Mouse (Mus musculus) 416B (cell line): ENCODE data around the gene Plce1.

ENCODE experiments used
- DNase-seq: peaks from one replicate; pipeline ENCODE4 v3.0.0; 2011; ENCODE audit warnings: low read depth

Gene Plce1

DNA sequence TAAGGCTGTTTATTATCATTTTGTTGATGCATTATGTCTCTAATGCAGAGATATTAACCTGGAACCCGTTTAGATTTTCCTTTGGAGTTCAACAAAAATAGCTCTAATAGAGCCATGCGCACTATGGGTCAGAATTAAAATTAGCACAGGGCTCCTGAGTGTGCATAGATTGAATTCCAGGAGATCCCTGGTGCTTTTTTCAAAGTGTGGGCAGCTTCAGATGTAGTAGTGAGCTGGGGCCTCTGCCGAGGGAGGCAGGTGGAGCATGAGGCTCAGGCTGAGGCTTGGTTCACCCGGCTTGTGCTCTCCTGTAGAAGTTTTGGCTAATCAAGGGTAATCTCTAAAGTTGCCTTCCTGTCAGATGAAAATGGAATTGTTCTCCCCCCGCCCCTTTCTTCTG, 17.3 kb downstream of the Plce1 start:
- DNase-seq, result no peak

DNA sequence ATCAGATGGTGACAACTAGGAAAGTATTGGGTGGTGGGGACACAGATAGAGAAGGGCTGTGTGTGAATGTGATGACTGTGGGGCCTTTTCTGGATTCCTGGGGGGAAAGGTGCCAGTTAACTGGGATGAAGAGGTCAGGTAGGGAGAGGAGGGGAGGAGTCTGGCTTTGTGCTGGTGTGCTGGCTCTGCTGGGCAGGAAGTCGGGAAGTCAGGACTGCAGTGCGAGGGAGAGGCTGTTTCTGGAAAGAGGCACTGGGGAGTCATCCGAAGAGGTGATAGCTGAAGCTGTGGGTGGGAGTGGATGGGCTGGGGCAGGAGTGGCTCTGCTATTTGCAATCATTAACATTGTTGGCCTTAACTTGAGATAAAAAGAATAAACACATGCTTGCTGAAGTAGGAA, 23.7 kb downstream of the Plce1 start:
- DNase-seq, result no peak

DNA sequence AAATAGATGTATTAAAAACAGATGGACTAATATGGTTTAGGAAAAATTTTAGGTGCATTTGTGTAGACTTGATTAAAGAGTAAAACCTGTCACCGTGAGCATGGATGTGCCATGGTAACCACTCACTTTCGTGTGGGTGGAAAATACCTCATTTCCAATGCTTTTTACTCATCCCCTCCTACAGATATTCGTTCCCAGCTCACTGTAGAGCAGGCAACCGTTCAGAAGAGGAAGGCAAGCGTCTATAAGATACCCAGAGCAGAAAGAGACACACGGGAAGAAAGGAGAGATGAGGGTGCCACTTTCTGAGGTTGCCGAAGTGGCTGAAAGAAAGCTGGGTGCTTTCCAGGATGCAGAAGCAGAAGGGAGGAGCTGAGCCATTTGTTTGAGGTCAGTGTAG, 25.2 kb downstream of the Plce1 start:
- no peak for DNase-seq

DNA sequence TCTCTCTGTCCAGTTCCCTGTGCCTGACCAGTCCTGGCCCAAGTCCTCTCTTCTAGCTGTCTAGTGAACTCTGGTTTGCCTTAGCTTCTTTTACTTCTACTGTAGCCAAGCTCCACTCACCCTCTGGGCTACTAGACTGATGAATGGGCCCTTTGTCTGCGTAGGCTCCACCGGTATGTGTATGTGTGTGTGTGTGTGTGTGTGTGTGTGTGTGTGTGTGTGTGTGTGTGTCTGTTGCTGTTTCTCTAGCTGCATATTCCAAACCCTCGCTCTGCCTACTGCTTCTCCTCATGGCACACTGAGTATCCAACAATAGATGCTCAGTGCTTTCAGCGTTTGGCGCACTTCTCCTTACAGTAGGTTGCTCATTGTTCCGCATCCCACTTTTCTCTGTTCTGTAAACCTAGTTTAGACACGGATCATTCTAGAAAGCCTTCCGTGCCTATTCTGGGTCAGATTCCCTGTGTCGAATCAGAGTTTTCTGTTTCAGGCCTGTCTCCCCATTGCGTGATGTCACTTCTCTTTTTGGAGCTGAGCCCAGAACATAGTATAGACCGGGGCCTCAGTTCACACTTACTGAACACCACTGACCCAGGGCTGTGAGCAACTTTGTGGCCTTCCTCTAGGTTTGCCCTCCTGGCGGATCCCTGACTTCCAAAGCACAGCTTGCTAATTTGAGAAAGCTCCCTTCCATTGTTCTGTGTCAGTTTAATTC, 26.5 kb downstream of the Plce1 start:
- no peak for DNase-seq

DNA sequence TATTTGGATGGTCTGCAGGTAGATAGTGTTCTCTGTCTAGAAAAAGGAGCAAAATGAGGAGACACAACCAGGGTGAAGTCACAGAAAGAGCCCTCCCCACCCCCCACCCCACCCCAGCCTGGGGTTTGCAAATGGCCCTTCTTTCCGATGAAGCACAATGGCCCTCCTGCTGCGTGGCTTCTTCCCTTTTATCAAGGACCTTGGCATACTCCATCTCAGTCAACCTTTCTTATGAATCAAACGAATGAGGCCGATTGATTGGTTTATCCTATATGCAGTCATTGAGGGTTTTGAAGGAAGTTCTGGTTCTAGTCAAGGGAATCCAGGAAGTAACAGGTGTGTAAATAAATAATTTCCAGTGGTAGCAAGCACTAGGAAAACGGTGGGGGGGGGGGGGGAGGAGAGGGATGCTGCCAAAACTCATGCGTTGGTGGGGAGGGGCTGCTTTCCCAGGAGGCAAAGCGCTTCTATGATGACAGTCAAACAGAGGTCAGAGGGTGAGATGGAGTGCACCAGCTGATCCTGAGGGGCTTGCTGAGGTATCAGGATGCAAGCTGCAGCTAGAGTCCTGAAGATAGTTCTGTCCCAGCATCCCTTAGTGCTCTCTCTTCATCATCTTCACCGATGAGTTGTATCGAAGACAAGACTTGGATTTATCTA, 27.2 kb downstream of the Plce1 start:
- no peak for DNase-seq

DNA sequence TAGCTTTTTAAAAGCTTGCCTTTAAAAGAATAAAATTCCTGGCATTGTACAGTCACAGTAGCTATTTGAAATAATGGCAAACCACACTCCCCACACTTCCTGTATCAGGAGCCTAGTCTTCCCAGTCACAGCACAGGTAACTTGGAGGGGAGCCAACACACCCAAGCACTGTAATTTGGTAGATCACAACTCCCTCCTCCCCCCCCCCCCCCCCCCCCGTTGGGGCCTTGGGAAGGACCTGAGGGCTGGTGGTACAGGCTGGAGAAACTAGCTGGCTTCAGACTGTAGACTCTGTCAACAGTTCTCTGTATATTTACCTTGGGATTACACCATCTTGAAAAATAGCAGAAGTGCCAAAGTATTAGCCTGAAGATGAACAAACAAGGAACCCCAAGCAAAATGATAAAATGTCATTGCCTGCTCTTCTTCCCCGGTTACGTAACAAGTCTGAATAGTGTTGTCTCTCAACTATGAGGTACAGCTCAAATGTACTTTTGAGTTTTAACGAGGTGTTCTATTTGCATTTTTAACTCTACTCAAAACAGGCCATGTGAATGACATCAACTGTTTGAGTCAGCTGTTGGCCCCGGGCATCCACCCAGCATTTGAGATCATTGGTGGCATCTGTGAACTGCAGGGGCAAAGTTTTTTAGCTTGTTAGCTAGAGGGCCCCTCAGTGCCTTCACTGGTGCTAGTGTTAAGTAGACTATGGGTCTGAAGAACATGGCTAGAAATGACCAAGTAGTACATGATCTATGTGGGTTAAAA, 33.7 kb downstream of the Plce1 start:
- DNase-seq, result no peak

DNA sequence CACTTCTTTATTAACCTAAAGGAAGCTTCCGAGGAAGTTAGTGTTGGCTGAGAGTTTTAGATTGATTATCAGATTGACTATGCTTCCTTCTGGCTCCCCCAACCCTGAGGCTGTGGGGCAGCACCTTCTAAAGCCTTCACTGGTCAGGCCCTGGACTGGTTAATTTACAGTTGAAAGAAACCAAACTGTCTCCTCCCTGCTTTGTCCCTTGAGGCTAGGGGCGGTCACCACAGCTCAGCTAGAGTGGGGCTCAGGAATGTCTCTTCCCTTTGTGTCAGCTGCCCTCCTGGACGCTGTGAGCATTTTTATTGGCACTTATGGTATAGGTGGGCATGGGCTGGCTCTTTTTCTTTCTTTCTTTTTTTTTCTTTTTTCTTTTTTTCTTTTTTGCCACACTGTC, 45.9 kb downstream of the Plce1 start:
- DNase-seq, result no peak

DNA sequence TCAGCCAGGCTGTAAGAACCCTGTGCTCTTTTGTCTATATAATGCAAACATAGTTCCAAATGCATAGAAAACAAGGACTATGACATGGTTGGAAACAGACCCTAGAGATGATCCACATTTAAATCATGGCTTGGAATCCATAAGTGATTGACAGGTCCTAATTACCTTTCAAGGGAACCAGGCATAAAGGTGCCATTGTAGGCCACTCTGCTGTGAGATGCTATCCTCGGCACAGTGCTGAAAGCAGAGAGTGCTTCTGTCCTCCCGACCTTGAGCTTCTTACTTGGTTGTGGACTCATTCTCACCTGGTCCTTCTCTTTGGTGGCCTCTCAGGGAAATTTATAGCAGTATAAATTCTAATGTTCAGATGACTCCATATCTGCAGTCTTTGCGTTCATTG, 46.6 kb downstream of the Plce1 start:
- no peak for DNase-seq

DNA sequence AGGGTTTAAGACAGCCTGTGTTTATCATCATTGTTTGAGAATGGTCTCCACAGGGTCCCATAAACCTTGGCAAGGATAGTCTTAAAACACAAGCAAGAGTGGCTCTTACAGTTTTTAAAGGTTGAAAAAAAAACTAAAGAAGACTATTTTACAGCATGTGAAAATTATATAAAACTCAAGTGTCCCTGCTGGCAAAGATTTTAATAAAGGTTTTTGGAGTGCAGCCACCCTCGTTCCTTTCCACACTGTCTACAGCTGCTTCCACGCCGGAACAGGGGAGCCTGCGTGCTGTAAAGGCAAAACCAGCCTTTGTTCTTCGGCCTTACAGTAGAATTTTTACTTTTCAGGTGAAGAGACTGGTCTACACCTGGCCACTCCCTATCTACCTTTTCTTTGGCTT, 52.3 kb downstream of the Plce1 start:
- DNase-seq, result no peak

DNA sequence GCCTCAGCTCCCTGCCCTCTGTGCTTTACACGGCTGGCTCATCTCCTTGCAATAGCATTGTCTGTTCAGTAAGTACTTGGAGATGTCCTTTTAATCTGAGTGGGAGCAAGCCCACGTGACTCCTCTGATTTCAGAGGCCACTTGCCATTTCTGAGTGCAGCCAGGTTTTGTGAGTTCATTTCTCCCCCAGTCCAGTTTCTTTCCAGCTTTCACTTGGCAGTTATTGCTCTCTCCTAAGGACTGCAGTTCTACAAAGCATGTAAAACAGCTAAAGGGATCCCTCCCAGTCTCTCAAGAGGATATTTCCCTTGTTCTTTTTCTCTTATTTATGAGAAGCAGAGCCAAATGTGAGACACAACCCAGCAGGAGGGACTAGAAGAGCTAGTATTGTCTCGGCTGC, 58.4 kb downstream of the Plce1 start:
- no peak for DNase-seq

DNA sequence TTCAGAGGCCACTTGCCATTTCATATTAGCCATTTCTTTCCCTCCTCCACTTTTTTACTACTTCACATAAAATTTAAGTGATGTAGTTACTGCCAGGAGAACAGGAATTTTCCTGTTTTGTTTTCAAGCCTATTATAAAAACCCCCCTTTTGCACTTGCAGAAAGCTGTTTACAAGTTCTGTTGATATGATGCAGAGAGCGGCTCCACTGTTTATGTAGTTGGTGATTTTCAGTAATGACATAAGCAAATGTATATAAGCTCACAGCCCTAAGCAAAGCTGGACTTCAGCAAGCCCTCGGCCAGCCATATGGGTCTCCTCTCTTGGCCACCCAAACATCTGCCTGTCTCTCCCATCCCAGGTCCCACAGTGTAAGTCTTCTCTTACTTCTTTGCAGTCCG, 59.6 kb downstream of the Plce1 start:
- no peak for DNase-seq

DNA sequence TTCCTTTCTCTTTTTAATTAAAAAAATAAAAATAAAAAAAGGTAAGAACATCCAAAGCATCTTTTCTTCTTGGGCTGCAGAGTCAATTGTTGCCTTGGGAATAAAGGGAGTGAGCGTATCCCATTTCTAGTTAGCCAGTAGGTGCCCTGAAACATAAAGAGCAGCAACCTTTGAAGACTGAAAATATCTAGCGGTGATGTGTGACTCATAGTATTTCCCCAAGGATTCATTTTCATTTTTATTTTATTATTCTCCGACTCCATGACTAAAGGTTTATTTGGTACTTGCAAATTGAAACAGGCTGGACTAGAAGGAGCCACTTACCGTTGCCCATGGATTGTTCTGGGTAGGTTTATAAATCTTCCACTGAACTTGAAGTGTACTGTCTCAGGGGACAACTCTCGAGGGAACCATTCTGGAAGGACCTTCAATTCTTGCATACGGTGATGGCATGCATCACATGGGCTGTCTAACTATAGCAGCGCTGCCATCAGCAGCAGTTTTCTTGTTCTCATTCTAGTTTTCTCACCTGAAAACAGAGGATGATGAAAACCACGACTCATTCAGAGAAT, 68.7 kb downstream of the Plce1 start:
- no peak for DNase-seq

DNA sequence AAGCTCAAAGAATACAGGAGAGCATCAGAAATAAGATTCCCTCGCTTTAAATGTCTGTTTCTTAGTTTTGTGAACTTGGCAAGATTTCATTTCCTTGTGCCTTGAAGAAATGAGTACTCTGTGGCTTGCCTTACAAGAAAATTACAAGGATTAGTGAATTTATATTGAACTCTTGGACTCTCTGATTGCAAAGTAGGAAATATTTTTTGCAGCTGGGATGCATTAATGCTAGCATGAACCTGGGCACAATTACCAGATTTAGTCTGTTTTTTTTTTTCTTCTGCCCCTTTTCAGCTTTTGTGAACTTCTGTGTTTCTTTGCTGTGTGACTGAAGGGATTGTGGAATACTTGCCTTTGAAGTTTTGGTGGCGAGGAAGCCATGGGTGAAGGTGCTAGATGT, 72.6 kb downstream of the Plce1 start:
- DNase-seq, result no peak

DNA sequence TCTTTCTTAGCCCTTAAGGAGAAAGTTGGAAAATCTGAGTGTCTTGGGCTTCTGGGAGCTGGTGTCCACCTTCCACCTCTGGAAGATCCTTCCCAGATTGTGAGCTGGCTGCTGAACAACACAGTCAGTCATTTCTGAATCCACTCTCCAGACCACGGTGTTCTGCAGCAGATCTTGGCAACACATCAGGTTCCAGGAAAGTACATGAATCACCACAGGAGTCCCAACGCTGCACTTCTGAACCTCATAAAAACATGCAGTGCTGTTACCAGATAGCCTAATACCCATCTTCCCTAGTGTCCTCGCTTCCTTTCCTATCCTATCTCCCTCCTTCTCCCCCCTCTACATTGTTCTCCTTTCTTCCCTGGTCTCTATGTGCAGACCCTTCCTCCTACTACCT, 74.5 kb downstream of the Plce1 start:
- no peak for DNase-seq

DNA sequence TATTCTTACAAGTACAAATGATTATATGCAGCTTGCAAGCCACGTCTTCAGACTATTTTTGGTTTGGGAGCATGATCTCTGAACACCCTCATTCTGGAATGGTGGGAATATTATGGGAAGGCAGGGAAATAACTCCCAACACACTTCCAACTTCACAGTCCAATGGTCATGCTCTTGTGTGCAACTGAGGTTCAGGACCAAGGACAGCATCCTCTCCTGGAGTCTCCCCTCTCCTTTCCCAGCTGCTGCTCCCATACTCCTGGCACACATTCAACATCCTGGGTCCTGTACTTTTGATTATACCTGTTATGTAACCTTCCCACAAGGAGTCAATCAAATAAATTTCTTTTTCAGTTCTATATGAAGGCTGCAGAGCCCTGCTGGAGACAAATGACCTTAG, 77.9 kb downstream of the Plce1 start:
- peak; percentile 36 for DNase-seq

DNA sequence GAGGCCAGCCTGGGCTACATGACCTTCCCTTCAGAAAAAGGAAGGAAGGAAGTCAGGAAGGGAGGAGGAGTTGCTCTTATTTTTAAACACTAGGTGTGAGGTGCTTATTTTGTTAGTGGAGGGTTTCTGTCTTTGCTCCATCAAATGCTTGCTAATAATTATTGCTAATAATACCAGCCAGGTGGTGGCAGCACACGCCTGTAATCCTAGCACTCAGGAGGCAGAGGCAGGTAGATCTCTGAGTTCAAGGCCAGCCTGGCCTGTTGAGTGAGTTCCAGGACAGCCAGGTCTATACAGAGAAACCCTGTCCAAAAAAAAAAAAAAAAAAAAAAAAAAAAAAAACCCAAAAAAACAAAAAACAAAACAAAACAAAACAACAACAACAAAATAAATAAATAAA, 81.0 kb downstream of the Plce1 start:
- peak; percentile 21 for DNase-seq

DNA sequence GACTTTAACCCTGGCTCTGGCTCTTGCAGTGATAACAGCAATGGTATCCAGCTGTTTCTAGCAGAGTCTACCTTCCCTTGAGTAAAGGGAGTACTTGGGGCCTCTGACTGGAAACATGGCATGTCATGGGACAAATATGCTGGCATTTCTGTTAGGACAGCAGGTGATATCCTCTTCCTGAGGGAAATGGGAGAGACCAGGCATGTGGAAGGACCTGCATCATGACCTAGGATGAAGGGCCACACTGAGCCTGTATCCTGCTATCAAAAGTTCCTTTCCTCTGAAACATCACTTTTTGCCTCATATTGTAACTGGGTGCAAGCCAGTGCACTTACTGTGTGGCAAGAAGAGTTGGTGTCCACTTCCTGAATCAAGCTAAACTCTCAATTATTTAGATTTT, 85.2 kb downstream of the Plce1 start:
- no peak for DNase-seq

DNA sequence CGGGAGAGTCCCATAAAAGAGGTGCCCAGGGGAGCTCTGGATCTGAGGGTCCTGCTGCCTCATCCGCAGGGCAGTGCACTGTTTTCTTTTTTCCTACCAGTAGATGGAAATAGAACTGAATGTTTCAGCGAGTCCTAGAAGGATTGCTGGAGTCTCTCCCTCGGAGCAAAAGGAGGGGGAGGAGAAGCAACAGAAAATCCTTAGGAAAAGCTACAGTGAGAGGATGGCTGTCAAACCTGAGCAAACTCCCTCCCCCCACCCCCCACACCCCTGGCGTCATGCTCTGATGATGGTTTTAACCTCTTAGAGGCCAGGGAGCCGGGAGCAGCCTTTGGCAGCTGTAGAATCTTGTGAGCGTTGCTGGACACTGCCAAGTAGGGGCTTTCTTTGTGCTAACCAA, 85.8 kb downstream of the Plce1 start:
- no peak for DNase-seq

DNA sequence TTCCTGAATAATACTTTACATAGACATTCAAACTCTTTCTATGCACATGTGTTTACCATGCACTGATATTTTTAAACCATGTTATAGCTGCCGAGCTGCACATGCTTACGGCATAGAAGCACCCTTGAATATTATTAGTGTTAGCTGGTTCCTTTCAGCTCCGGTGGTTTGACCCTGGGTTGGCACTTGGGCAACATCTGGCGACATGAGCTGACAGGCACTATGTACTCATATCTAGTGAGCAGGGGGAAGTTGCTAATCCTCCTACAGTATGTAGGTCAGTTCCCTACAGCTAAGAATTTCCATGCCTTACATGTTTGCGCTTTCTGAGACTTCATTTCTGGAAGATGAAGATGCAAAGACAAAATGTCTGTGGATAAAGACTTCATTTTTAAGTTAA, 86.4 kb downstream of the Plce1 start:
- DNase-seq, result peak; percentile 51

DNA sequence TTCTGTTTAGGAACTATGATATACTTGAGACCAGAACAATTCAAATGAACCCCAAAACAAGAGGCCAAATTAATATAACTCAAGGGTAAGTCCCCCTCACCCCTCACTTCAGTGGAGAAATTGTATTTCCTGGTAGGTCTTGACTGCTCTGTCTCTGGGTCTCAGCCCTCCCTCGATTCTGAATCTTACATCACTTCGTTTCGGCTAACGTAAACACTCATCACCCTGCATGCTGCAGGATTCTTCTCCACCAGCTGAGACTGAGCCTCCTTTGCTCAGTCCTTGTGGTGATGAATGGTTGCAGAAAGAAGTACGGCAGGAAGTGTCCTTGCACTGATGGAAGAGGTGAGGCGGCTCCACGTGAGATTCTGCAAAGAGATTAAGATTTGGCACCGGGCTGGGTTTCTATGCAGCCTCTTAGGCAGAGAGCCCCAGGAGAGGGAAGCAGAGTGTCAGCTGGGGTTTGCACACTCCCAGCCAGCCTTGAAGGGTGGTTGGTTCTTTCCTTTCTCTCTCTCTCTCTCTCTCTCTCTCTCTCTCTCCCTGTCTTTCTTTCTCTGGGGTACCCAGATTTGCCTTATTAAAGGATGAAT, 97.7 kb downstream of the Plce1 start:
- DNase-seq, result no peak

DNA sequence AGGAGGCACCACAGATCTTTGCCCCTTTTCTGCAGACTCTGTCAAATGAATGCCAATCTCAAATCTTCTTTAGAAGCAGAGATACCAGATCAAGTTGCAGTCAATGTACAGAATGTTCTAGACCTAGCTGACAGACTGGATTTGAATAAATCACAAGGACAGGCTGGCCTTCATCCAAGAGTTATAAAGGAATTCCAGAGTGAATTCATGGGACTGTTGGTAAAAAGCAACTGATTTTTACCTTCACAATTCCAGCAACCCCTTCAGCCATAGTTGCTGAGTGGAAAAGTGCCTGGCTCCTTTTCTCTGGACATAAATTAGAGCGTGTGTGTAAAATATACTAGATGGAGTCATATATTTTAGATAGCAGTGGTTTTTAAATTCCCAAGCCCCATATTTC, 102.0 kb downstream of the Plce1 start:
- no peak for DNase-seq

DNA sequence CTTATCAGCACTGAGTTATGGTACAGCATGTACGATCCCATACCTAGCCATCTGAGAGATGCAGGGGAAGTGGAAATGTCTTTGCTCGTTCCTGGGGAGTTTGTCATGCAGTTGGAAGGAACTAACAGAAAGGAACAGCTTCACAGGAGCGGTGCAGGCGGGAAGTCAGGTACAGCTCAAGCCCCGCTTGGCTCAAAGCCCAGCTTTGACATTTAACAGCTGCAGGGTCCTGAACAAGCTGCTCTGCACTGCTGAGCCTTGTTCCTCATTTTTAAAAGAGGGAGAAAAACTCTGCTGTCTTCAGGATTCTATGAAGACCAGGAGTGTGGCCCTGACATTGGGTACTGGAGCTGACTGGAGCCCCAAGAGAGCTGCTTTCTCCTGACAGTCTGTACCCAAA, 106.7 kb downstream of the Plce1 start:
- peak; percentile 64 for DNase-seq

DNA sequence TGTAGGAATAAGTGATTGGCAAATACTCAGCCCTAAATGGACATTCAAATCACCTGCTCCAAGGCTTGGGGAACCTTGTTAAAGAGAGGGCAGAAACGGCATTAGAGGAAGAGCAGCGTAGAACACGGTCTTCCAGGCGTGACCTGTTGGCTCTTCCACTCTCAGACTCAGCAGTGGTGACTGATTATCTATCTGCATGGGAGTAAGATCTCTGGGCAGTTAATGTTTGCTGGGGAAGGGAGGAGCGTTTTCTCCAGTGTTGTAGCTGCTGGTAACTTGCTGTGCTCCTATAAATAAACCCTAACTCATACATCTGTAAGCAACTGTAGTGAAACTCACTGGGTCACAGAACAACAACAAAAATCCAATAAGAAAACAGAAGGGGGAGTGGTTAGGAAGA, 108.6 kb downstream of the Plce1 start:
- DNase-seq, result no peak
